ENCODE assay signal across 8 mouse cellular contexts in genomic region chr5:134374546-134374945, GRCm38 (mm10). TPM values are rescaled to one million over a fixed set of nuclear protein-coding genes. Genes with fewer than 3 reads are reported as not detected.
DNase-seq lines count a peak whose midpoint lies in the region; ATAC-seq lines count a peak whose summit lies in the region.

No protein-coding gene starts in this region.

- no peak overlapping the region for H3K4me3 ChIP-seq in limb, embryonic 13.5 days
- H3K4me3 ChIP-seq in neural tube, embryonic 15.5 days (replicated peaks) = no peak overlapping the region

- no peak for ATAC-seq in limb, embryonic 13.5 days (ENCODE audit: low FRiP score, low read depth)
- ATAC-seq in neural tube, embryonic 15.5 days (ENCODE audit: low FRiP score) = no peak

- H3K27me3 ChIP-seq in limb, embryonic 13.5 days = no peaks in the 10 kb centered on the region
- H3K27me3 ChIP-seq in neural tube, embryonic 15.5 days (replicated peaks) = no peaks in the 10 kb centered on the region

- H3K36me3 ChIP-seq in limb, embryonic 13.5 days = peaks cover 72% of the 10 kb centered on the region
- H3K36me3 ChIP-seq in neural tube, embryonic 15.5 days = peaks cover 37% of the 10 kb centered on the region

- H3K4me1 ChIP-seq in limb, embryonic 13.5 days = no peaks in the 10 kb centered on the region
- H3K4me1 ChIP-seq in neural tube, embryonic 15.5 days = no peaks in the 10 kb centered on the region

- H3K9ac ChIP-seq in limb, embryonic 13.5 days = no peak overlapping the region
- no peak overlapping the region for H3K9ac ChIP-seq in neural tube, embryonic 15.5 days (replicated peaks)

- no peak overlapping the region for H3K4me2 ChIP-seq in limb, embryonic 13.5 days (replicated peaks)
- no peak overlapping the region for H3K4me2 ChIP-seq in neural tube, embryonic 15.5 days

- intact Hi-C loops in heart, postnatal 14 days (cut with DNase I) = no loop called here

- H3K9me3 ChIP-seq in limb, embryonic 13.5 days = no peaks in the 10 kb centered on the region
- H3K9me3 ChIP-seq in neural tube, embryonic 15.5 days (replicated peaks) = no peaks in the 10 kb centered on the region

- DNase-seq in spleen, postnatal 36 days (ENCODE audit: low spot score in 2 of 2) = peak; percentile 3 to 17
- DNase-seq in spleen, adult 12 weeks (ENCODE audit: low spot score) = no peak
- peak; percentile 47 to 50 for DNase-seq in heart, postnatal 14 days
- DNase-seq in right cerebral cortex, postnatal 25 days = no peak
- DNase-seq in spleen, postnatal 10 days (ENCODE audit: low spot score in 2 of 2) = no peak
- DNase-seq in cerebellum, adult 11 months = no peak

- H3K27ac ChIP-seq in limb, embryonic 13.5 days = 0 out of 2 replicates have a peak overlapping the region, but pooled peaks have one; percentile 39
- H3K27ac ChIP-seq in neural tube, embryonic 15.5 days (replicated peaks) = 0 out of 2 replicates have a peak overlapping the region, but pooled peaks have one; percentile 56

RNA-seq across cellular contexts. Expression of gene Gtf2i, which starts 60.0 kb away (rescaled TPM):
- 100 to 1,000 TPM; 188 to 204 TPM for total RNA-seq in heart, postnatal 14 days (2021)
- polyA plus RNA-seq in limb, embryonic 13.5 days (2015; fragmentation: Nextera tagmentation; extraction: Ambion mirVana) = 207 and 209 TPM in 2 replicates
- 136 and 143 TPM in 2 replicates for polyA plus RNA-seq in neural tube, embryonic 15.5 days (2015; fragmentation: Nextera tagmentation; extraction: Ambion mirVana)

Comparison
In these comparisons a context has a peak if more than half of its experiments do, and no peak if none do; other contexts are left out.
1. DNase-seq: peak in spleen, postnatal 36 days (2 of 2) and heart, postnatal 14 days (2 of 2); none in spleen, adult 12 weeks (single experiment), right cerebral cortex, postnatal 25 days (single experiment), spleen, postnatal 10 days (0 of 2) and cerebellum, adult 11 months (single experiment).